Mouse (Mus musculus): Measurements from ENCODE around the gene Jak3.

Jak3 gene

GRCm38 (mm10) chr8:71665331-71666130, 10.6 kb upstream of the Jak3 start:
- peak; percentile 70 for DNase-seq (ENCODE audit: low read depth, low spot score)

- DNase-seq (ENCODE audit: low read depth, low spot score) = no peak
Observed at GRCm38 (mm10) chr8:71666855-71667254, 9.2 kb upstream of the Jak3 start.

- DNase-seq (ENCODE audit: low read depth, low spot score) = no peak
Observed at GRCm38 (mm10) chr8:71667256-71667655, 8.8 kb upstream of the Jak3 start.

GRCm38 (mm10) chr8:71668220-71668975, 7.7 kb upstream of the Jak3 start:
- DNase-seq (ENCODE audit: low read depth, low spot score) = peak; percentile 82

GRCm38 (mm10) chr8:71670198-71670597, 5.9 kb upstream of the Jak3 start:
- no peak for DNase-seq (ENCODE audit: low read depth, low spot score)

- peak; percentile 73 for DNase-seq (ENCODE audit: low read depth, low spot score)
Observed at GRCm38 (mm10) chr8:71670621-71671548, 5.2 kb upstream of the Jak3 start.

- DNase-seq (ENCODE audit: low read depth, low spot score) = peak; percentile 95
Observed at GRCm38 (mm10) chr8:71671549-71671965, 4.5 kb upstream of the Jak3 start, which contains the start of gene Unc13a. TSS of gene Unc13a (minus strand) at chr8:71671757.

GRCm38 (mm10) chr8:71672168-71672735, 3.8 kb upstream of the Jak3 start:
- DNase-seq (ENCODE audit: low read depth, low spot score) = no peak

- DNase-seq (ENCODE audit: low read depth, low spot score) = no peak
Observed at GRCm38 (mm10) chr8:71674071-71674470, 2.0 kb upstream of the Jak3 start.

GRCm38 (mm10) chr8:71675456-71676019, 558 bp upstream of the Jak3 start:
- DNase-seq (ENCODE audit: low read depth, low spot score) = no peak

GRCm38 (mm10) chr8:71676803-71677202, 707 bp downstream of the Jak3 start:
- DNase-seq (ENCODE audit: low read depth, low spot score) = no peak

GRCm38 (mm10) chr8:71677555-71677954, 1.5 kb downstream of the Jak3 start:
- no peak for DNase-seq (ENCODE audit: low read depth, low spot score)

GRCm38 (mm10) chr8:71678216-71678615, 2.1 kb downstream of the Jak3 start:
- no peak for DNase-seq (ENCODE audit: low read depth, low spot score)

- DNase-seq (ENCODE audit: low read depth, low spot score) = no peak
Observed at GRCm38 (mm10) chr8:71679116-71679515, 3.0 kb downstream of the Jak3 start.

- DNase-seq (ENCODE audit: low read depth, low spot score) = no peak
Observed at GRCm38 (mm10) chr8:71679550-71680168, 3.6 kb downstream of the Jak3 start.

- no peak for DNase-seq (ENCODE audit: low read depth, low spot score)
Observed at GRCm38 (mm10) chr8:71680471-71680870, 4.4 kb downstream of the Jak3 start.

- DNase-seq (ENCODE audit: low read depth, low spot score) = no peak
Observed at GRCm38 (mm10) chr8:71681369-71681915, 5.3 kb downstream of the Jak3 start.

GRCm38 (mm10) chr8:71682832-71683231, 6.7 kb downstream of the Jak3 start:
- DNase-seq (ENCODE audit: low read depth, low spot score) = no peak

- DNase-seq (ENCODE audit: low read depth, low spot score) = no peak
Observed at GRCm38 (mm10) chr8:71684701-71685100, 8.6 kb downstream of the Jak3 start.

GRCm38 (mm10) chr8:71685573-71685972, 9.5 kb downstream of the Jak3 start:
- no peak for DNase-seq (ENCODE audit: low read depth, low spot score)
